ENCODE assay signal across 7 mouse cellular contexts in genomic region chr15:79723439-79723838, GRCm38 (mm10). TPM values are rescaled to one million over a fixed set of nuclear protein-coding genes. Genes with fewer than 3 reads are reported as not detected.
DNase-seq lines count a peak whose midpoint lies in the region; TF ChIP-seq lines count a peak whose summit lies in the region.

No protein-coding gene starts in this region.

- peak in 1 of 2 experiments; percentile 23 for DNase-seq in layer of hippocampus, adult 2 months (ENCODE audit: low spot score in 2 of 2)
- no peak for DNase-seq in layer of hippocampus, adult 9-10 months (ENCODE audit: low spot score)
- DNase-seq in CD8-positive naive resting alpha-beta T cell, adult 2 months (ENCODE audit: low read depth in 2 of 2, low spot score in 2 of 2): peak; percentile 42 to 45
- peak; percentile 44 for DNase-seq in R1 (ENCODE audit: low read depth, low spot score)
- DNase-seq in gastrocnemius, postnatal 10 days: peak; percentile 44
- DNase-seq in lung, adult 18-20 months: peak; percentile 30 to 43
- peak; percentile 75 for DNase-seq in skeletal muscle tissue, adult 2 months (ENCODE audit: low read depth, low spot score)

- peak; percentile 74 for TF ChIP-seq CTCF in layer of hippocampus, adult 2 months (conservative IDR thresholded peaks at IDR 0.05)

- H3K4me3 ChIP-seq in layer of hippocampus, adult 2 months: no peak overlapping the region

- H3K27ac ChIP-seq in layer of hippocampus, adult 2 months: 0 out of 2 replicates have a peak overlapping the region, but pooled peaks have one; percentile 28

RNA-seq across cellular contexts. Expression of gene Sun2, which starts 18.9 kb away (rescaled TPM):
- 10 to 100 TPM; 29.2 to 34.8 TPM for total RNA-seq in layer of hippocampus, adult 2 months (2021)
- total RNA-seq in gastrocnemius, postnatal 10 days (2021): 10 to 100 TPM; 61.3 to 65.9 TPM

RNA-seq across cellular contexts. Expression of gene Gtpbp1, which starts 32.8 kb away (rescaled TPM):
- total RNA-seq in layer of hippocampus, adult 2 months (2021): 10 to 100 TPM; 52.4 to 59.1 TPM
- 10 to 100 TPM; 14.3 to 16.8 TPM for total RNA-seq in gastrocnemius, postnatal 10 days (2021)

RNA-seq across cellular contexts. Expression of gene Josd1, which starts 35.7 kb away (rescaled TPM):
- total RNA-seq in layer of hippocampus, adult 2 months (2021): 10 to 100 TPM; 46.0 to 47.0 TPM
- 10 to 100 TPM; 11.8 to 13.1 TPM for total RNA-seq in gastrocnemius, postnatal 10 days (2021)

RNA-seq across cellular contexts. Expression of gene Tomm22, which starts 52.8 kb away (rescaled TPM):
- 100 to 1,000 TPM in 1 of 2 experiments, 10 to 100 TPM in 1; 99.9 to 105 TPM for total RNA-seq in layer of hippocampus, adult 2 months (2021)
- 100 to 1,000 TPM in 1 of 2 experiments, 10 to 100 TPM in 1; 90.5 to 102 TPM for total RNA-seq in gastrocnemius, postnatal 10 days (2021)

RNA-seq across cellular contexts. Expression of gene Dnal4, which starts 54.2 kb away (rescaled TPM):
- total RNA-seq in layer of hippocampus, adult 2 months (2021): 10 to 100 TPM; 55.5 to 64.8 TPM
- 10 to 100 TPM; 10.4 to 12.6 TPM for total RNA-seq in gastrocnemius, postnatal 10 days (2021)
